Mouse (Mus musculus) heart, embryonic 11.5 days (tissue): ENCODE measurements at regions not wholly inside any gene's neighbourhood (a gene's known extent, or its start where the extent isn't known, plus 50 kb on each side); places are given as distances from the start of the nearest gene placed in this dataset.

Experiments
- ATAC-seq: fragments of 200-750 bp; cut with Nextera tagmentation; replicated peaks from 2 replicates; pipeline ENCODE4 v1.8.0; 2017; ENCODE audit warnings: moderate library complexity; ENCODE audit not compliant: insufficient number of reproducible peaks, low FRiP score, low TSS enrichment
- H3K27ac ChIP-seq: fragments of 300-500 bp; sonication (generic); 2 replicates; pipeline ENCODE4 v1.5.1; 2014; ENCODE audit warnings: mild to moderate bottlenecking, low read depth, low read length
- H3K27me3 ChIP-seq: fragments of 300-500 bp; sonication (generic); 2 replicates; pipeline ENCODE4 v1.6.1; 2014; ENCODE audit warnings: mild to moderate bottlenecking, low read length, mixed read lengths; ENCODE audit not compliant: control insufficient read depth, insufficient read depth
- H3K36me3 ChIP-seq: fragments of 300-500 bp; sonication (generic); 2 replicates; pipeline ENCODE4 v1.6.1; 2014; ENCODE audit warnings: mild to moderate bottlenecking, low read length, moderate library complexity, mixed read lengths; ENCODE audit not compliant: control insufficient read depth, insufficient read depth
- H3K4me1 ChIP-seq: fragments of 300-500 bp; sonication (generic); 2 replicates; pipeline ENCODE4 v1.6.1; 2014; ENCODE audit warnings: low read length; ENCODE audit not compliant: control insufficient read depth, insufficient read depth
- H3K4me2 ChIP-seq: fragments of 300-500 bp; sonication (generic); 2 replicates; pipeline ENCODE4 v1.6.1; 2014; ENCODE audit warnings: mild to moderate bottlenecking, moderate library complexity
- H3K4me3 ChIP-seq: fragments of 300-500 bp; sonication (generic); 2 replicates; pipeline ENCODE4 v1.5.1; 2014; ENCODE audit warnings: low read depth, low read length
- H3K9ac ChIP-seq: fragments of 300-500 bp; sonication (generic); 2 replicates; pipeline ENCODE4 v1.6.1; 2014; ENCODE audit warnings: mild to moderate bottlenecking, low read depth, low read length, moderate library complexity
- H3K9me3 ChIP-seq: fragments of 300-500 bp; sonication (generic); replicated peaks from 2 replicates; pipeline ENCODE4 v1.6.1; 2016; ENCODE audit warnings: low read length; ENCODE audit not compliant: control insufficient read depth
- WGBS: fragments of 180-500 bp; shearing (Covaris S2); extraction: QIAGEN DNeasy Blood & Tissue Kit; methylation state at CpG from one replicate; pipeline ENCODE4 v1.1.7; 2014; ENCODE audit not compliant: insufficient replicate concordance; 5-methylcytosine and 5-hydroxymethylcytosine counted together

- 82% methylated on average over 9 of the region's 10 CpGs for WGBS
- Histone ChIP-seq H3K27me3 (no peaks in the 10 kb centered on the region), H3K9ac (no peak overlapping the region), H3K27ac (no peak overlapping the region), H3K9me3 (no peaks in the 10 kb centered on the region), H3K4me3 (no peak overlapping the region), H3K4me2 (no peak overlapping the region), H3K36me3 (no peaks in the 10 kb centered on the region), H3K4me1 (no peaks in the 10 kb centered on the region)
- ATAC-seq = no peak
Observed at GRCm38 (mm10) chr15:62693671-62694070, 1151.3 kb downstream of the Gsdmc2 start.

- no peaks in the 10 kb centered on the region for H3K36me3 ChIP-seq
- H3K27me3 ChIP-seq = no peaks in the 10 kb centered on the region
- 66% methylated on average over 4 of the region's 4 CpGs for WGBS
- no peak overlapping the region for H3K4me2 ChIP-seq
- H3K9me3 ChIP-seq = no peaks in the 10 kb centered on the region
- H3K27ac ChIP-seq = no peak overlapping the region
- H3K4me3 ChIP-seq = no peak overlapping the region
- H3K9ac ChIP-seq = no peak overlapping the region
- ATAC-seq = no peak
- H3K4me1 ChIP-seq = no peaks in the 10 kb centered on the region
Observed at GRCm38 (mm10) chr15:62673410-62673809, 1171.6 kb downstream of the Gsdmc2 start.

DNA sequence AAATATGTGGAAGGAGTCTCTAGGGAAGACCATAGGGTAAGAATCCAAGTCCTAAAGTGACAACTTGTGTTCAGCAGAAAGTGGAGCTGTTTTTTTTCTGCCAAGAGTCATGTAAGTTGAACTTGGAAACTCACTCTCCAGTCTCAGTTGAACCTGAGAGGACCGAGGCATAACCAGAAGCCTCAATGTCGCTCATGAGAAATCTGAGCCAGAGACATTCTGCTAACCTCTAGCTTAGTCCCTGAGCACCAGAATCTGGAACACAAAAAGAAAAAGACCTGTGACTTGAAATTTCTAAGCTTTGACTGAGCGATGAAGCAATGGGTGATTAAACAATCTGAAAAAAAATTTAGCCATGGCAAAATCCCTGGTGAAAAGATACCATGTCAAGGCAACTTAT lies 1175.0 kb downstream of the Gsdmc2 start:
- 84% methylated on average over 3 of the region's 3 CpGs for whole genome bisulfite sequencing
- H3K9ac ChIP-seq = no peak overlapping the region
- no peak for ATAC-seq
- H3K9me3 ChIP-seq = no peaks in the 10 kb centered on the region
- H3K4me2 ChIP-seq = no peak overlapping the region
- no peaks in the 10 kb centered on the region for H3K27me3 ChIP-seq
- no peaks in the 10 kb centered on the region for H3K4me1 ChIP-seq
- no peak overlapping the region for H3K4me3 ChIP-seq
- no peak overlapping the region for H3K27ac ChIP-seq
- H3K36me3 ChIP-seq = no peaks in the 10 kb centered on the region

GRCm38 (mm10) chr15:62659096-62659495 lies 1185.9 kb downstream of the Gsdmc2 start:
- H3K4me3 ChIP-seq = no peak overlapping the region
- no peaks in the 10 kb centered on the region for H3K4me1 ChIP-seq
- H3K4me2 ChIP-seq = no peak overlapping the region
- no peaks in the 10 kb centered on the region for H3K27me3 ChIP-seq
- no peak overlapping the region for H3K9ac ChIP-seq
- no peak for ATAC-seq
- H3K27ac ChIP-seq = no peak overlapping the region
- no peaks in the 10 kb centered on the region for H3K9me3 ChIP-seq
- no peaks in the 10 kb centered on the region for H3K36me3 ChIP-seq
- WGBS = 64% methylated on average over 4 of the region's 4 CpGs

DNA sequence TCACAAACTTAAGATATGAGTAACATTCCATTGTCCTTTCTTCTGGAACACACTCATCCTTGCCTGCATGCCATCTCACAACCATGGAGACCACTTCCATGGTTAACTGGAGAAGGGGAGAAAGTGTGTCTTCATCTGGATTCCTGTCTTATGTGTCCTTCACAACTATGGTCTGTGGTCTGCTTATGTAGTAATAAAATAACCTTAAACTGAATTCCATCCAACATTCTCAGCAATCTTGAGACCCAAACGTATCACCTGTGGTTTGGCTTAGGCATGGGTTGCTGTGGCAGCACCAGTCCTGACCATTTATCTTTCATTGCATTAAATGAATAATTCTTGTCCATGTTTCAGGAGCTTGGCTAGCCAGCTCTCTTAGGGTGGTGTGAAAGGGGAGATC lies 1186.3 kb downstream of the Gsdmc2 start:
- Histone ChIP-seq H3K4me1 (no peaks in the 10 kb centered on the region), H3K27me3 (no peaks in the 10 kb centered on the region), H3K4me2 (no peak overlapping the region), H3K9me3 (no peaks in the 10 kb centered on the region), H3K27ac (no peak overlapping the region), H3K4me3 (no peak overlapping the region), H3K9ac (no peak overlapping the region), H3K36me3 (no peaks in the 10 kb centered on the region)
- ATAC-seq = no peak
- WGBS = 80% methylated on average over 1 of the region's 1 CpGs

DNA sequence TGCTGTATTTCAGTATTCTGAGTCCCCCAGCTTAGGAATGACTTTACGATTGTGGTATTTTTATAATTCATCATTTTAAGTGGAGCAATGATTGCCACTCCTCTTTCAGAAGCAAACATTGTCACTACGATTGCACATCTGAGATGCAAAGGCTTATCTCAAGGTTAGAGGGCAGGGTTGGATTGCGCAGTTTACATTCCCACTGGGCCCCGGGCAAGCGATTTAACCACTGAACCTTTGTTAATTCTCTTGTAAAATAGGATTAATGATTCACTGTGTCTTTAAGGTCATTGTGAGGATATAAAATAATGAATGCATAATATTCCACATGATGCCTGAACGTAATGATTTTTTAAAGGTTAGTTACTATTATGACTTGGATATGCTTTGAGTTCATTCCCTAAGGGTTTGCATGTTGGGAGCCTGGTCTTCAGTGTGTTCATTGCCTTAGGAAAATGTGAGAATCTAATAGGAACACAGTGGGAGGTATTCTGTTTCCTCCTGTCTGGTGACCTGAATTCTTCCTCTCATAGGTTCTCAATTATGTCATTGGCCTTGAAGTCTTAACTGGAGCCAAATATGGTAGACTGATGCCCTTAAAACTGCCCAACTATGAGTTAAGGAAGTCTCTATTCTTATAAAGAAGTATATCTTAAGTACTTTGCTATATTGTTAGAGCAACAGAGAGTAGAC lies 1198.4 kb downstream of the Gsdmc2 start:
- Histone ChIP-seq H3K36me3 (no peaks in the 10 kb centered on the region), H3K4me3 (no peak overlapping the region), H3K9ac (no peak overlapping the region), H3K9me3 (no peaks in the 10 kb centered on the region), H3K4me2 (no peak overlapping the region), H3K4me1 (no peaks in the 10 kb centered on the region), H3K27me3 (no peaks in the 10 kb centered on the region), H3K27ac (no peak overlapping the region)
- ATAC-seq = no peak
- 80% methylated on average over 6 of the region's 6 CpGs for WGBS

DNA sequence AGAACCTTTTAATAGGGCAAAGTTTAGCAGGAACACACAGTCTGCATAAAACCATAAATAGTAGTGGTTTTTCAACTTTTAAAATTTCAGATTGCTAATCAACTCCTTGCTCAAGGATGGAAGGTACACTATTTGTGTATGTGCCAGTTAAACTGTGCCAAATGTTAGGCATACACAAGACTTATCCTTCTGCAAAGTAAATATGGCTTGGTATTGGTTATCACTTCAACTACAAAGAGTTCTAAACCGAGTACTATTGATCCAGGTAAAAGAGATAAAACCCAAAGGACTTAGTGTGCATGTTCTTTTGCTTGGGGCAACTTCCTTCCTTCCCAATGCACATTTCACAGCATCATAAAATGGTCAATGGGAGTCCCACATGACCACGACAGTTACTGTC lies 1200.2 kb downstream of the Gsdmc2 start:
- Histone ChIP-seq H3K4me1 (no peaks in the 10 kb centered on the region), H3K36me3 (no peaks in the 10 kb centered on the region), H3K27ac (no peak overlapping the region), H3K9me3 (no peaks in the 10 kb centered on the region), H3K27me3 (no peaks in the 10 kb centered on the region), H3K4me3 (no peak overlapping the region), H3K4me2 (no peak overlapping the region), H3K9ac (no peak overlapping the region)
- no peak for ATAC-seq
- WGBS = 77% methylated on average over 2 of the region's 2 CpGs

- Histone ChIP-seq H3K9ac (no peak overlapping the region), H3K27me3 (no peaks in the 10 kb centered on the region), H3K4me3 (no peak overlapping the region), H3K4me1 (no peaks in the 10 kb centered on the region), H3K27ac (no peak overlapping the region), H3K36me3 (no peaks in the 10 kb centered on the region), H3K9me3 (no peaks in the 10 kb centered on the region), H3K4me2 (no peak overlapping the region)
- 63% methylated on average over 1 of the region's 1 CpGs for WGBS
- ATAC-seq = no peak
Observed at GRCm38 (mm10) chr15:62644296-62644695, 1200.7 kb downstream of the Gsdmc2 start.

- Histone ChIP-seq H3K4me1 (no peaks in the 10 kb centered on the region), H3K9ac (no peak overlapping the region), H3K36me3 (no peaks in the 10 kb centered on the region), H3K27ac (no peak overlapping the region), H3K4me3 (no peak overlapping the region), H3K4me2 (no peak overlapping the region), H3K9me3 (no peaks in the 10 kb centered on the region), H3K27me3 (no peaks in the 10 kb centered on the region)
- 73% methylated on average over 7 of the region's 7 CpGs for WGBS
- no peak for ATAC-seq
Observed at GRCm38 (mm10) chr15:62641051-62641710, 1203.8 kb downstream of the Gsdmc2 start.
